Mouse (Mus musculus) G1E-ER4 (cell line): Measurements from ENCODE around the gene Ticam1. TPM values are rescaled to one million over a fixed set of nuclear protein-coding genes. Genes with fewer than 3 reads are reported as not detected.

ENCODE experiments used
- GATA1 ChIP-seq: IDR thresholded peaks from one replicate; pipeline ENCODE4 v1.8.0; 2012; ENCODE audit warnings: low read length, inconsistent platforms
- polyA plus RNA-seq: library from polyadenylated mRNA; stranded (reverse); fragments of >175 nt; gene quantifications from 2 replicates; pipeline ENCODE4 v1.2.3, GENCODE M21; 2012

Gene Ticam1
- polyA plus RNA-seq, 1 experiment: 6.3 TPM

DNA sequence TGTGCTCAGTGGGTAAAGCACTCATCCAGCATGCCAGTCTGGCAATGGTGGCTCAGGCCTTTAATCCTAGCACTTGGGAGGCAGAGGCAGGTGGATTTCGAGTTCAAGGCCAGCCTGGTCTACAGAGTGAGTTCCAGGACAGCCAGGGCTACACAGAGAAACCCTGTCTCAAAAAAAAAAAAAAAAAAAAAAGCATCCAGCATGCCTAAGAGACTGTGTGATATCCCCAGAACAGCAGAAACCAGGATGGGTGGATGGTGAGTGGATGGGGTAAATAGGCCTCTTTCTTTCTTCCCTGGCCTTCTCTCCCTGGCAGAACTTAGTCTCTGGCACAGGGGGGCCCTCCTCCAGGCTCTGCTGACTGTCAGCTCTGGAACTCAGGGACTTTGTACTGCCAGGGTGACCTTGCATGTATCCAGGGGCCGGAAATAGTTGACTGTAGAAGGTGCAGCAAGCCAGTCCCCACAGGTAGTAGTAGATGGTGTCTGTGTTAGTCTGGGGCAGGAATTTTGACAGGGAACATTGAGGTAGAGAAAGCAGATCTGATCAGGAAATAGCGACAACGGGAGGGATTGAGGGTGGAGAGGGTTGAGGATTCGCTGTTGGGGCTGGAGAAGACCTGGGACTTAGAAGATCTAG, 625 bp downstream of the Ticam1 start:
- no peak for TF ChIP-seq GATA1

DNA sequence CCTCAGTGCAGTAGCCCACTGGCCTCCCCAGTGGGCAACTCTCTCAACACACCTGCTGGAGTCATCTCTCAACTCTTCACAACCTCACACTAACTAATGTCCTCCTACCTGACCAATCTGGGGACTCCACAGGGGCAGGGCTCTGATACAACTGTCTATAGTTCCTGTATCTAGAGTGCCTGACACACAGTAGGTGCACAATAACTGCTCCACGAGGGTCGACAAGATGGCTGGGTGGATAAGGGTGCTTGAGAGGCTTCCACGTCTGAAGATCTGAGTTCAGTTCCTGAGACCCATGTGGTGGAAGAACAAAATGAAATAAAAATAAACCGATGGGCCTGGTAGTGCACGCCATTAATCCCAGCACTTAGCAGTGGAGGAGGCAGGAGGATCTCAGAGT, 2.6 kb downstream of the Ticam1 start:
- TF ChIP-seq GATA1: no peak

DNA sequence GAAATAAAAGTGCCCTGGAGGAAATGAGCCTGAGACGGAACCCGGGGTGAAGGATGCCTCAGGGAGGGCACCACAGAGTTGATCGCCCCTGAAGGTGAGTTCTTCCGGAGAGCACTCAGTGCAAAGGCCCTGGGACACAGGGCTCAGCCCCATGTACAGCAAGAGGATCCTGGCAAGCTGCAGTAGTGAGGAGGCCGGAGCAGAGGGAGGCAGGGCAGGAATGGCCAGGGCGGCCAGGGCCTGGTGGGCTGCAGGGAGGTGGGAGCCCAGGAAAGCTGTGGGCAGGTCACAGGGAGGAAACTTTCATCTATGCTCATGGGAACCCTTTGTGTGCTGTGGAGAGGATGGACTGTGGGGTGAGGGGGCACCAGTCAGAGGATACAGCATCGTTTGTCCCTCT, 3.1 kb downstream of the Ticam1 start:
- no peak for TF ChIP-seq GATA1

DNA sequence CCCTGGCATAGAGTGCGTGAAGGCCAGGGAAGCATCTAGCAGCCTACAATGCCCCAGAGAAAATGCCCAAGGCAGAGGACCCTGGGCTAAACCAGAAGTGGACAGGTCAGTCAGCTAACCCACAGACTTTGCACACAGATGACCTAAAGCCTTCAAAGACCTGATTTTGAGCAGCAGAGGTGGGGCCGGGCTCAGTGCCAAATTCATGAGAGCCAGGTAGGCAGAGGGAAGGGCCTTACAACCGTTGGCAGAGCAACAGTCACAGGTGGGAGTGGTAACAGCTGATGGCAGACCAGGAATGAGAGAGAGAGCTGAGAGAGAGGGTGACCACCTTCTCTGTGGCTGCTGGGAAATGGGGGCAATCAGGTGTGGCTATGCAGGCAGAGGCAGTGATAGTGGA, 3.9 kb downstream of the Ticam1 start:
- no peak for TF ChIP-seq GATA1

DNA sequence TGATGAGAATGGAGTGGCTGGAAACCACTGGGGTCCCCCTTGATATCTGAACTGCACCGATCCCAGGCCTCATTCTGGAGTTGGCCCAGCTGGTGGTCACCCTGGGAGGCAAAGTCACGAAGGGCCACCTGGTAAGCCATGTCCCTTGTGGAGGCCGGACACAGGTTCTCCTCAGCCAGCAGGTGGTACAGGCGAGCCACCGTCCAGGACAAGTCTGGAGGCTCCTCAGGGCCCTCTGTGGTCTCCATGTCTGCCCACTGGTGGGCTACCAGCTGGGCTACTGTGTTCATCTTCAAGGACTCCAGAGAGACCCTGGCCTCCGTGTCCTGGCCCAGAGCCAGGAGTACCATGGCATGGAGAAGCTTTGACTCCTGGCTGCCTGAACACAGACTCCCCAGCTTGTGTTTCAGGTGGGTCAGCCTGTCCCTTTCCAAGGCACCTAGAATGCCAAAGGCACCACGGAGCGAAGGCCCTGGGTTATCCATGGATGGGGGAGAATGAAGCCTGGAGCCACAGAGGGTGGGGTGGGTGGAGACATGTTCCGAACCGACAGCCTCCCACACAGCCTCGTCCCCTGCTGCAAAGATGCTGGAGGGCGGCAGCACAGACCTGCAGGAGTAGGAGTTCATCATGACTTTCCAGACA, 4.9 kb downstream of the Ticam1 start:
- TF ChIP-seq GATA1: no peak

DNA sequence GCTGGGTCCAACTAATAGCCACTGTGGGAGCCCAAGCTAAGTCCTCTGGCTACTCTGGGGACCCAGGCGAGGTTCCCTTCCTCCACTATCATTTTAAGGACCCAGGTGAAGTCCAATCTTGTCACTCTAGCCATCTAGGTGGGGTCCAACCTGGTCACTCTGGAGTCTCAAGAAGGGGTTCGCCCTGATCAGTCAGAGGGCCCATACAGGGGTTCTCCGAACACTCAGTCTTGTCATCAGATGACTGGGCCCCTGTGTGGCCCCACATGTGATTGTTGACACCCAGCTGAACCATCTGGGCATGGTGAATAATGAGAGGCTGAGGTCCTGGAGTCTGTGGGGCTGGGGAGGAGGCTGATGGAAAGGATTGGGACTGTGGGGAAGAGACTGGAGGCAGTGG, 6.8 kb downstream of the Ticam1 start:
- no peak for TF ChIP-seq GATA1

DNA sequence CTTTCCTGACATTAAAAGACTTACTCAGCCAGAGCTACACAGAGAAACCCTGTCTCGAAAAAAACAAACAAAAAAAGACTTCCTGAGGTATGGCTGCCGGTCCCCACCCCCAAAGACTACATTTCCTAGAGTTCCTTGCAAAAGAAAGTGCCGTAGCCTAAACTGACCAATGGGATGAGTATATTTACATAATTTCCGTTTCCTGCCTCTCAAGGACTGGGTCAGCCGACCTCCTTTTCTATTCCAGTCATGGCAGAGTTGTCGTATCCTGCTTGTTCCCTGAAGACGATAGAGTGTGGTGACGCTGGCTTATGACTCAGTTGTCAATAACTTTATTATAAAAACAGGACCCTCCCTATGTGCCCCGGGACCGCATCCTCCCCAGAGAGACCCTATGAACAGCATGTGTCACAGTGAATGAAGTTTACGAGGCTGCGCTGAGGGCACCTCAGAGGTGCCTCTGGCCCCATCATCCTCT, 7.4 kb downstream of the Ticam1 start:
- no peak for TF ChIP-seq GATA1

DNA sequence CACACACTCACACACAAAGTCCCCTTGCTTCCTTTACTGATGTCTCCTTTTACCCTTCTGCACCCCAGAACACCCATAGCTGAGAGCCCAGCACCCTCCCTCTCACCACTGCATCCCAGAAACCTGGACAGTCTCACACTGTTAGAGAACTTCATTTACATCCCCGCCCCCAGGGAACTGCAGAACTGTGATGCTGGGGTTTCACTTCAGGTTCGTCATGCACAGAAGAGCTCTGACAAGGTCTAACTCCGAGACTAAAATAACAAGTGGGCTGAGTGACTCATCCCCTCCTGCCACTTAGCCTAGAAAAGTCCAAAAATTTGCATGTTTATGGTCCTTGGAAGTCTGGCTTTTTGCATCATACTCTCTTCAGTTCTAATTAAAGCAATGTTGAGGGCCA, 10.3 kb downstream of the Ticam1 start:
- TF ChIP-seq GATA1: no peak

DNA sequence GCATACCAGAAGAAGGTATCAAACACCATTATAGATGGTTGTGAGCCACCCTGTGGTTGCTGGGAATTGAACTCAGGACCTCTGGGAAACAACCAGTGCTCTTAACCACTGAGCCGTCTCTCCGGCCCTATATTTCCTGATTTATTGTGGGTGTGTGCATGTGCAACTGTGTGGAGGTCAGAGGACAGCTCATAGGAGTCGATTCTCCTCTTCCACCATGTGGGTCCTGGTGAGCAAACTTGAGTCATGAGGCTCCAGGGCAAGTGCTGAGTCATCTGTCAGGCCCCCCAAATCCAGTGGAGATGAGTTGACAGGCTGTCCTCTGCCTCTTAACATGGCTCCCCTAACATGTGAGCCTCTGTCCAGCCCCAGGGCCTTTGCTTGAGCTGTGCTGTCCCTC, 10.7 kb downstream of the Ticam1 start:
- no peak for TF ChIP-seq GATA1

DNA sequence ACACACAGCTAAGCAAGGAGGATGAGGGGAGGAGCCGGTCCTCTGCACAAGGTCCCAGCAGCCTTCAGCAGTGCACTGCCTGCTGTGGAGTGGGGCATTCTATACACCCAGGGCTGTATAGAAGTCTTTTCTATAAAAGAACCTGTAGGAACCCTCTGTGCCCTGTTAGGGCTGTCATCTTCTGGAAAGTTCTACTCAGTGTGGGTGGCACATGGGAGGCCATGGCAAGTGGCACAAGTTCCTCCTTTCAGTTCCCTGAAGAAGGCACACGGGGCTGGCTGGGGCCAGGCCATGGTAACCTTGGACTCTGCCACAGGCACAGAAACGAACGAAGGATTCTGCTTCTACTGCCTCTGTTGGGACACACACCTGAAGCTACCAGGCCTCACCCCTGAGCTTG, 11.6 kb downstream of the Ticam1 start:
- no peak for TF ChIP-seq GATA1

DNA sequence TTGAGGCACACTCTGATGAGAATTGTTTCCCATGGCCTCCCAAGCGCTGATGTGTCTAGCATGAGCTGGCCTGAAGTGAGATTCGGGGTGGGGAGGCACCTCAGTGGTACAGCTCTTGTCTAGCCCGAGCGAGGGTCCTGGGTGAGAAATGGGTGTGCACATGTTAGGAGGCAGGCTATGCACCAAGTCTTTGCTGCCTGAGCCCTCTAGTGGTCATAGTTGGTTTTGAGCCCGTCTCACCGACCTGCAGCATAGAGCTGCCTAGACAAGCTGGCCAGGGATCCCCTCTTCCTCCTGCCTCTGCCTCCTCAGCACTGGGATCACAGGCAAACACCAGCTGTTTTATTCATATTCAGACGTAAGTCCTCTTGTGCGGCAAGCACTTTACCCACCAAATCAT, 12.6 kb downstream of the Ticam1 start:
- TF ChIP-seq GATA1: no peak

DNA sequence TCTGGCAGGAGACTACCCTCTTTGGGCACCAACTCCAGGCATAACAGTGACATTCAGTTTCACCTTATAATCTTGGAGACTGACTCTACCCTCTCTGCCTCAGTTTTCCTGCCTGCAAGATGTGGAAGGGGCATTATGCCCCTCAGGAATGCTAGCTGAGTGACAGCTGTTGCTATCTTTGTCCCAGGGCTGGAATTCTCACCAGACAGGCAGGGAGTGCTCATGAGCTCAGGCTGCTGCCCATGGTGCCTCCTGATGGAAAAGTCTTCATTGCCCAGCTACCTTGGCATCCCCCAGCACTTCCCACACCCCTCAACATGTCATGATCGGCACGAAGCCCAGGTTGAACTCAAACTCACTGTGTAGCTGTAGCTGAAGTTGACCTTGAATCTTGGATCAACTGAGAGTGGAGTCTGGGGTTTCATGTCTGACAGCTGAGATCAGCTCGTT, 13.9 kb downstream of the Ticam1 start:
- no peak for TF ChIP-seq GATA1

DNA sequence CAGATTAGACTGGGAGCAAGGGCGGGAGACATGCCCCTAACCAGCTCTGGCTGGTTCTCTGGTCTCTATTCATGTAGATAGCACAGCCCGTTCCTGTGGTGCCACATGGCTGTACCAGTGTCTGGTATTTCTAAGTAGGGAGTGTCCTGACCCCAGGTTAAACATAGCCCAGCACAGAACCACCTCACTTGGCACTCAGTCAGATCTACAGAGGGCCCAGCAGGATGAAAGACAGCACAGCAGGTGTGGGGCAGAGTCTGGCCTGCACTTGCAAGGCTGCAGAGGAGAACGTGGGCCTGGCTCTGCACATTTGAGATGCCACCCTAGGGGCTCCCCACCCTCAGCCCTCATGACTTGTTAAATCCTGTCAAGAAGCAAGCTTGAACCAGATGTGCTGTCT, 15.4 kb downstream of the Ticam1 start:
- TF ChIP-seq GATA1: no peak

DNA sequence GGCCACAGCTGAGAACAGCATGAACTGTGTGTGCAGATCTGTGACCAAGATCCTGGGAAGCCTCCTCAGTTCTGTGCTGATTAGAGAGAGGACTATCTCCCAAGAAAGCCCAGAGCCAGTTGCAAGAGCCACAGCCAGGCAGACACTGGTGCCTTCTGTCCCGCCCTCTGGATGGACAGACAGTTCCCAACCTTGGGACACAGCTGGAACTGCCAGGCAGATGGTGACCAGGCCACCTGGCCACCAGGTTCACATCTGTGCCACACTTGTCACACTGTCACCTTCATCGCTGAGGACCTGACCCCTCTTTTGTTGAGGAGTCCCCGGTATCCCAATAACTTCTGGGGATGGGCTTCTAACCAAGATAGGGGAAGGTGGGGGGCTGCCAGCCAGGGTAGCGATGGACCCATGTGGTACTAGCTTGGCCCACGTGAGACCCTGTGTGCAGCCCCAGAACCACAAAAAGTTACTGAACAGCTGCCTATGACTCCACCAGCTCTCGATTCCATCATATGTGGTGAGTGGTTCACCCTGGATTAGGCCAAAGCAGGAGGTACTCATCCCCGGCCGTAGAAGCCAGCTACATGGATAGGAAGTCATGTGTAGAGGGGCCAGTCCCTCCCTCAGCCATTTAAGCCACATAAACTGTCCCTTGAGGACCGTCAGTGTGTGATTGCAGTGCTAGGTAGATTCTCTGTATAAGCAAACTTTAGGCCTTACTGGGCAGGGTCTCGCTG, 17.1 kb downstream of the Ticam1 start:
- no peak for TF ChIP-seq GATA1

DNA sequence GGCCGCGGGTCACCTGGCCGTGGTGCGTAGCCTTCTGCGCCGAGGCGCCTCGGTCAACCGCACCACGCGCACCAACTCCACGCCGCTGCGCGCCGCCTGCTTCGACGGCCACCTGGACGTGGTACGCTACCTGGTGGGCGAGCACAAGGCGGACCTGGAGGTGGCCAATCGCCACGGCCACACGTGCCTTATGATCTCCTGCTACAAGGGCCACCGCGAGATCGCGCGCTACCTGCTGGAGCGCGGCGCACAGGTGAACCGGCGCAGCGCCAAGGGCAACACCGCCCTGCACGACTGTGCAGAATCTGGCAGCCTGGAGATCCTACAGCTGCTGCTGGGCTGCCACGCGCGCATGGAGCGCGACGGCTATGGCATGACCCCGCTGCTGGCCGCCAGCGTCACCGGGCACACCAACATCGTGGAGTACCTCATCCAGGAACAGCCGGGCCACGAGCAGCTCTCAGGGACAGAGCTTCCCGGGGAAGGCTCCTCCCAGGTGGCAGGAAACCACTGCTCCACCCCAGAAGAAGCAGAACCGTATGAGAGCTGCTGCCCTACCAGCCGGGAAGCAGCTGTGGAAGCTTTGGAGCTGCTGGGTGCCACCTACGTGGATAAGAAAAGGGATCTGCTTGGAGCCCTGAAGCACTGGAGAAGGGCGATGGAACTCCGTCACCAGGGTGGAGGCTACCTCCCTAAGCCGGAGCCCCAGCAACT, 19.2 kb downstream of the Ticam1 start:
- TF ChIP-seq GATA1: no peak
